Mouse (Mus musculus): ENCODE data around the gene Gmip. TPM values are rescaled to one million over a fixed set of nuclear protein-coding genes. Genes with fewer than 3 reads are reported as not detected.

Gmip gene
- total RNA-seq (2023; ENCODE audit: inconsistent age), result 407 to 426 TPM (median 414 TPM) in 4 replicates

GRCm38 (mm10) chr8:69808094-69808863, at the start of gene Gmip:
Gmip (plus strand) TSS chr8:69808679.

GRCm38 (mm10) chr8:69774503-69775148, 33.9 kb upstream of the Gmip start, which contains the start of gene Gm20422:
Gm20422 (minus strand) TSS chr8:69774886.

GRCm38 (mm10) chr8:69790773-69791367, 17.6 kb upstream of the Gmip start, which contains the start of the genes Atp13a1 and Zfp866:
Atp13a1 (plus strand) TSS chr8:69791163.
Zfp866 (minus strand) TSS chr8:69791178.

GRCm38 (mm10) chr8:69822386-69823191, 14.1 kb downstream of the Gmip start, which contains the start of gene Lpar2:
Lpar2 (plus strand) TSS chr8:69822429.

GRCm38 (mm10) chr8:69832298-69832853, 23.9 kb downstream of the Gmip start, which contains the start of gene Pbx4:
Pbx4 (plus strand) TSS chr8:69832491.

Other genes with a start within 250 kb of the Gmip start
- gene Zfp868, start 183.1 kb upstream of the Gmip start, total RNA-seq (2023; ENCODE audit: inconsistent age), result 77.0 to 83.9 TPM (median 80.3 TPM) in 4 replicates
- gene Zfp964, start 154.2 kb upstream of the Gmip start, total RNA-seq (2023; ENCODE audit: inconsistent age), result 0.78 to 1.8 TPM (median 1.2 TPM) in 4 replicates
- gene Zfp869, start 98.0 kb upstream of the Gmip start, total RNA-seq (2023; ENCODE audit: inconsistent age), result 89.5 to 96.5 TPM (median 91.0 TPM) in 4 replicates
- 3.4 to 4.0 TPM (median 3.8 TPM) in 4 replicates for gene Zfp963, start 58.7 kb upstream of the Gmip start, total RNA-seq (2023; ENCODE audit: inconsistent age)
- gene Gm20422, start 33.8 kb upstream of the Gmip start, total RNA-seq (2023; ENCODE audit: inconsistent age), result 1.4 to 2.4 TPM (median 2.1 TPM) in 3 of 4 replicates, not detected in the other
- 56.8 to 65.3 TPM (median 58.0 TPM) in 4 replicates for gene Atp13a1, start 17.5 kb upstream of the Gmip start, total RNA-seq (2023; ENCODE audit: inconsistent age)
- 20.5 to 23.7 TPM (median 21.3 TPM) in 4 replicates for gene Zfp866, start 17.5 kb upstream of the Gmip start, total RNA-seq (2023; ENCODE audit: inconsistent age)
- 6.2 to 7.4 TPM (median 6.7 TPM) in 4 replicates for gene Lpar2, start 13.8 kb downstream of the Gmip start, total RNA-seq (2023; ENCODE audit: inconsistent age)
- gene Pbx4, start 23.8 kb downstream of the Gmip start, total RNA-seq (2023; ENCODE audit: inconsistent age), result 6.1 to 8.6 TPM (median 7.4 TPM) in 4 replicates
- gene Cilp2, start 79.0 kb downstream of the Gmip start, total RNA-seq (2023; ENCODE audit: inconsistent age), result 0.16 TPM in 1 of 4 replicates, not detected in the others
- 0.67 to 1.2 TPM (median 0.78 TPM) in 4 replicates for gene Tssk6, start 93.5 kb downstream of the Gmip start, total RNA-seq (2023; ENCODE audit: inconsistent age)
- gene Ndufa13, start 93.9 kb downstream of the Gmip start, total RNA-seq (2023; ENCODE audit: inconsistent age), result 46.3 to 55.9 TPM (median 52.5 TPM) in 4 replicates
- gene Yjefn3, start 94.0 kb downstream of the Gmip start, total RNA-seq (2023; ENCODE audit: inconsistent age), result 2.5 to 3.1 TPM in 2 of 4 replicates, not detected in the others
- gene Gatad2a, start 187.7 kb downstream of the Gmip start, total RNA-seq (2023; ENCODE audit: inconsistent age), result 95.7 to 102 TPM (median 98.3 TPM) in 4 replicates
- 125 to 133 TPM (median 128 TPM) in 4 replicates for gene Mau2, start 234.1 kb downstream of the Gmip start, total RNA-seq (2023; ENCODE audit: inconsistent age)
- gene Sugp1, start 234.1 kb downstream of the Gmip start, total RNA-seq (2023; ENCODE audit: inconsistent age), result 41.6 to 48.4 TPM (median 45.4 TPM) in 4 replicates